Mouse (Mus musculus) MEL (cell line): Measurements from ENCODE around the gene Gm10203. TPM values are rescaled to one million over a fixed set of nuclear protein-coding genes. Genes with fewer than 3 reads are reported as not detected.

Experiments used
- DNase-seq: peaks from one replicate; pipeline ENCODE4 v3.0.0; 2011; ENCODE audit warnings: low read depth, low spot score
- H3K27ac ChIP-seq: 2 replicates; pipeline ENCODE4 v1.5.1; 2012; ENCODE audit warnings: low read depth, mild to moderate bottlenecking, control low read depth, low read length, moderate library complexity; ENCODE audit not compliant: control insufficient read depth
- H3K27me3 ChIP-seq, 2 experiments: fragments of 150-350 bp in 1 of 2; sonication (generic) in 1 of 2; 2 replicates each; pipeline ENCODE4 v1.6.1; 2012; ENCODE audit warnings: low read length in 2 of 2, mild to moderate bottlenecking in 2 of 2, improper control_type of control experiment in 1 of 2, moderate library complexity in 1 of 2; ENCODE audit not compliant: insufficient read depth in 2 of 2, control insufficient read depth in 1 of 2
- H3K36me3 ChIP-seq, 2 experiments: 2 replicates each; pipeline ENCODE4 v1.6.1; 2012 to 2014; ENCODE audit warnings: low read length in 2 of 2, improper control_type of control experiment in 1 of 2, inconsistent platforms in 1 of 2, mild to moderate bottlenecking in 1 of 2; ENCODE audit not compliant: insufficient read depth in 2 of 2, control insufficient read depth in 1 of 2
- H3K4me1 ChIP-seq, 2 experiments: fragments of 150-350 bp in 1 of 2; sonication (generic) in 1 of 2; 2 replicates each; pipeline ENCODE4 v1.6.1; 2012; ENCODE audit warnings: low read length in 2 of 2, improper control_type of control experiment in 1 of 2, mild to moderate bottlenecking in 1 of 2; ENCODE audit not compliant: insufficient read depth in 2 of 2, control insufficient read depth in 1 of 2
- H3K4me3 ChIP-seq, 2 experiments: fragments of 150-350 bp in 1 of 2; sonication (generic) in 1 of 2; 2 replicates each; pipeline ENCODE4 v1.5.1; 2012; ENCODE audit warnings: low read depth in 2 of 2, low read length in 2 of 2, mild to moderate bottlenecking in 2 of 2, moderate library complexity in 2 of 2, control low read depth in 1 of 2, improper control_type of control experiment in 1 of 2; ENCODE audit not compliant: control insufficient read depth in 1 of 2, insufficient read depth in 1 of 2
- H3K79me2 ChIP-seq: 2 replicates; pipeline ENCODE4 v1.6.1; 2012; ENCODE audit warnings: mild to moderate bottlenecking, low read length, moderate library complexity; ENCODE audit not compliant: control insufficient read depth, poor library complexity, insufficient read depth
- H3K9ac ChIP-seq: 2 replicates; pipeline ENCODE4 v1.6.1; 2012; ENCODE audit warnings: low read depth, mild to moderate bottlenecking, control low read depth, low read length, moderate library complexity; ENCODE audit not compliant: control insufficient read depth, poor library complexity, severe bottlenecking
- H3K9me3 ChIP-seq: fragments of 150-350 bp; sonication (generic); replicated peaks from 2 replicates; pipeline ENCODE4 v1.6.1; 2012; ENCODE audit warnings: mild to moderate bottlenecking, low read length, improper control_type of control experiment, moderate library complexity; ENCODE audit not compliant: insufficient read depth
- BHLHE40 ChIP-seq: IDR thresholded peaks from 2 replicates; pipeline ENCODE4 v1.6.1; 2012; ENCODE audit warnings: low read depth, mild to moderate bottlenecking, inconsistent platforms, low read length, improper control_type of control experiment, borderline replicate concordance
- CTCF ChIP-seq, 3 experiments: IDR thresholded peaks in 2 of 3; conservative IDR thresholded peaks in 1 of 3; 2 replicates each; pipeline ENCODE4 v1.5.1; 2011 to 2012; ENCODE audit warnings: low read length in 3 of 3, low read depth in 2 of 3, mild to moderate bottlenecking in 2 of 3, improper control_type of control experiment in 1 of 3, inconsistent platforms in 1 of 3, mixed read lengths in 1 of 3, moderate library complexity in 1 of 3; ENCODE audit not compliant: control insufficient read depth in 1 of 3, insufficient read depth in 1 of 3, poor library complexity in 1 of 3, severe bottlenecking in 1 of 3
- ETS1 ChIP-seq: IDR thresholded peaks from 2 replicates; pipeline ENCODE4 v1.6.1; 2012; ENCODE audit warnings: low read depth, mild to moderate bottlenecking, inconsistent platforms, low read length, improper control_type of control experiment, moderate library complexity
- HCFC1 ChIP-seq: IDR thresholded peaks from 2 replicates; pipeline ENCODE4 v1.6.1; 2012; ENCODE audit warnings: low read depth, mild to moderate bottlenecking, inconsistent platforms, low read length, improper control_type of control experiment, moderate library complexity
- JUND ChIP-seq: IDR thresholded peaks from 2 replicates; pipeline ENCODE4 v1.6.1; 2011; ENCODE audit warnings: low read depth, mild to moderate bottlenecking, improper control_type of control experiment, low read length
- MAFK ChIP-seq: IDR thresholded peaks from 2 replicates; pipeline ENCODE4 v1.6.1; 2011; ENCODE audit warnings: low read depth, mild to moderate bottlenecking, low read length, improper control_type of control experiment, borderline replicate concordance
- MAZ ChIP-seq: IDR thresholded peaks from 2 replicates; pipeline ENCODE4 v1.6.1; 2012; ENCODE audit warnings: low read depth, mild to moderate bottlenecking, inconsistent platforms, low read length, improper control_type of control experiment
- NELFE ChIP-seq: IDR thresholded peaks from 2 replicates; pipeline ENCODE4 v1.6.1; 2011; ENCODE audit warnings: low read depth, low read length, improper control_type of control experiment
- NRF1 ChIP-seq: IDR thresholded peaks from 2 replicates; pipeline ENCODE4 v1.6.1; 2014; ENCODE audit warnings: low read depth, mild to moderate bottlenecking, inconsistent platforms, low read length, improper control_type of control experiment, moderate library complexity; ENCODE audit not compliant: poor library complexity, insufficient read depth, severe bottlenecking
- POLR2A ChIP-seq, 2 experiments: IDR thresholded peaks; 2 replicates each; pipeline ENCODE4 v1.6.1; 2011 to 2012; ENCODE audit warnings: low read length in 2 of 2, mild to moderate bottlenecking in 2 of 2, control low read depth in 1 of 2, improper control_type of control experiment in 1 of 2, low read depth in 1 of 2, moderate library complexity in 1 of 2; ENCODE audit not compliant: control insufficient read depth in 1 of 2, insufficient read depth in 1 of 2, poor library complexity in 1 of 2
- POLR2AphosphoS2 ChIP-seq: IDR thresholded peaks from 2 replicates; pipeline ENCODE4 v1.6.1; 2011; ENCODE audit warnings: low read length, improper control_type of control experiment
- RCOR1 ChIP-seq: IDR thresholded peaks from 2 replicates; pipeline ENCODE4 v1.6.1; 2012; ENCODE audit warnings: low read depth, mild to moderate bottlenecking, inconsistent platforms, low read length, improper control_type of control experiment
- TAL1 ChIP-seq: IDR thresholded peaks from 2 replicates; pipeline ENCODE4 v1.6.1; 2012; ENCODE audit warnings: mild to moderate bottlenecking, inconsistent platforms, low read length, moderate library complexity, mixed read lengths
- TBP ChIP-seq: IDR thresholded peaks from 2 replicates; pipeline ENCODE4 v1.8.0; 2011; ENCODE audit warnings: low read depth, low read length, improper control_type of control experiment
- UBTF ChIP-seq: IDR thresholded peaks from 2 replicates; pipeline ENCODE4 v1.6.1; 2012; ENCODE audit warnings: low read depth, mild to moderate bottlenecking, inconsistent platforms, low read length, improper control_type of control experiment, moderate library complexity, borderline replicate concordance; ENCODE audit not compliant: insufficient read depth
- USF1 ChIP-seq: IDR thresholded peaks from 2 replicates; pipeline ENCODE4 v1.6.1; 2014; ENCODE audit warnings: low read depth, mild to moderate bottlenecking, inconsistent platforms, low read length, improper control_type of control experiment, moderate library complexity
- USF2 ChIP-seq, 2 experiments: IDR thresholded peaks; 2 replicates each; pipeline ENCODE4 v1.6.1; 2011 to 2012; ENCODE audit warnings: improper control_type of control experiment in 2 of 2, low read length in 2 of 2, borderline replicate concordance in 1 of 2, inconsistent platforms in 1 of 2, low read depth in 1 of 2, mild to moderate bottlenecking in 1 of 2; ENCODE audit not compliant: insufficient read depth in 1 of 2
- ZNF384 ChIP-seq: IDR thresholded peaks from 2 replicates; pipeline ENCODE4 v1.6.1; 2012; ENCODE audit warnings: low read depth, mild to moderate bottlenecking, inconsistent platforms, low read length, improper control_type of control experiment
- polyA plus RNA-seq, 2 experiments: library from polyadenylated mRNA; stranded (reverse) in 1 of 2; unstranded in 1 of 2; fragments of >175 nt in 1 of 2; fragments of >200 nt in 1 of 2; gene quantifications; 2 replicates each; pipeline versions ENCODE4 v1.2.1 to v1.2.4; 2012; ENCODE audit warnings: low replicate concordance in 2 of 2, low read depth in 1 of 2; ENCODE audit not compliant: insufficient read length in 2 of 2, insufficient read depth in 1 of 2, missing spikeins in 1 of 2
- total RNA-seq: library from RNA; depleted of rRNA; stranded (reverse); fragments of 300-350 nt; gene quantifications from 2 replicates; pipeline ENCODE4 v1.2.3, GENCODE M21; 2012

Gene Gm10203
- total and polyA plus RNA-seq, 3 experiments = not detected

GRCm38 (mm10) chr6:149107615-149108014, 22.4 kb upstream of the Gm10203 start:
- Histone ChIP-seq H3K9me3 (no peaks in the 10 kb centered on the region), H3K79me2 (no peaks in the 10 kb centered on the region), H3K27me3 (peaks cover 0 to 2% of the 10 kb centered on the region in 2 experiments; a peak in 1 of 4 replicates), H3K9ac (no peak overlapping the region), H3K4me1 (no peaks in the 10 kb centered on the region), H3K4me3 (no peak overlapping the region), H3K36me3 (no peaks in the 10 kb centered on the region), H3K27ac (no peak overlapping the region)
- TF ChIP-seq NRF1 (no peak), TAL1 (no peak), CTCF (IDR thresholded peaks at IDR 0.05 in 2 of 3, conservative IDR thresholded peaks at IDR 0.05 in 1 of 3; ENCODE audit: control insufficient read depth in 1 of 3, insufficient read depth in 1 of 3, low read depth in 2 of 3, low read length in 3 of 3, poor library complexity in 1 of 3, severe bottlenecking in 1 of 3) (no peak), RCOR1 (no peak), POLR2A (IDR thresholded peaks at IDR 0.05; ENCODE audit: control insufficient read depth in 1 of 2, insufficient read depth in 1 of 2, low read depth in 1 of 2, low read length in 2 of 2, poor library complexity in 1 of 2) (no peak), USF2 (IDR thresholded peaks at IDR 0.05; ENCODE audit: borderline replicate concordance in 1 of 2, insufficient read depth in 1 of 2, low read depth in 1 of 2, low read length in 2 of 2) (no peak), POLR2AphosphoS2 (no peak), ZNF384 (no peak), UBTF (no peak), MAFK (no peak), MAZ (no peak), ETS1 (no peak), USF1 (no peak), NELFE (no peak), JUND (no peak), TBP (no peak), HCFC1 (no peak)
- no peak for DNase-seq

- TF ChIP-seq USF2 (IDR thresholded peaks at IDR 0.05; ENCODE audit: borderline replicate concordance in 1 of 2, insufficient read depth in 1 of 2, low read depth in 1 of 2, low read length in 2 of 2) (no peak), BHLHE40 (no peak)
- Histone ChIP-seq H3K36me3 (no peaks in the 10 kb centered on the region), H3K79me2 (no peaks in the 10 kb centered on the region), H3K4me1 (no peaks in the 10 kb centered on the region), H3K4me3 (no peak overlapping the region), H3K27me3 (peaks cover 0 to 2% of the 10 kb centered on the region in 2 experiments; a peak in 1 of 4 replicates), H3K9me3 (no peaks in the 10 kb centered on the region), H3K27ac (no peak overlapping the region), H3K9ac (no peak overlapping the region)
- DNase-seq = no peak
Measured at GRCm38 (mm10) chr6:149108909-149109308, 21.1 kb upstream of the Gm10203 start.
